Mouse (Mus musculus) ES-E14 (cell line): ENCODE measurements around the gene Lrp11. TPM values are rescaled to one million over a fixed set of nuclear protein-coding genes. Genes with fewer than 3 reads are reported as not detected.

Experiments used
- DNase-seq: peaks from one replicate; pipeline ENCODE4 v3.0.0-alpha.2; 2013; ENCODE audit warnings: low read depth, low spot score
- H3K27ac ChIP-seq: 2 replicates; pipeline ENCODE4 v1.5.1; 2012; ENCODE audit warnings: low read depth, mild to moderate bottlenecking, low read length, moderate library complexity, mixed read lengths; ENCODE audit not compliant: poor library complexity, insufficient read depth, severe bottlenecking
- H3K36me3 ChIP-seq: 2 replicates; pipeline ENCODE4 v1.6.1; 2012; ENCODE audit warnings: mild to moderate bottlenecking, low read length, moderate library complexity, mixed read lengths; ENCODE audit not compliant: control insufficient read depth, poor library complexity, insufficient read depth, severe bottlenecking
- H3K4me1 ChIP-seq, 2 experiments: fragments of 150-350 bp in 1 of 2; sonication (generic) in 1 of 2; 2 replicates each; pipeline ENCODE4 v1.6.1; 2012; ENCODE audit warnings: low read length in 2 of 2, mild to moderate bottlenecking in 1 of 2, mixed read lengths in 1 of 2; ENCODE audit not compliant: control insufficient read depth in 2 of 2, insufficient read depth in 2 of 2, poor library complexity in 1 of 2
- H3K4me3 ChIP-seq, 2 experiments: fragments of 150-350 bp in 1 of 2; sonication (generic) in 1 of 2; 2 replicates each; pipeline ENCODE4 v1.5.1; 2012; ENCODE audit warnings: low read length in 2 of 2, low read depth in 1 of 2, mild to moderate bottlenecking in 1 of 2, mixed read lengths in 1 of 2; ENCODE audit not compliant: insufficient read depth in 1 of 2, poor library complexity in 1 of 2, severe bottlenecking in 1 of 2
- H3K9ac ChIP-seq: 2 replicates; pipeline ENCODE4 v1.6.1; 2012; ENCODE audit warnings: low read depth, mild to moderate bottlenecking, low read length, mixed read lengths; ENCODE audit not compliant: poor library complexity, insufficient read depth, severe bottlenecking
- H3K9me3 ChIP-seq: fragments of 150-350 bp; sonication (generic); 2 replicates; pipeline ENCODE4 v1.6.1; 2012; ENCODE audit warnings: low read depth, mild to moderate bottlenecking, low read length; ENCODE audit not compliant: control insufficient read depth, insufficient read depth
- CHD2 ChIP-seq: IDR thresholded peaks from 2 replicates; pipeline ENCODE4 v1.6.1; 2014; ENCODE audit warnings: mild to moderate bottlenecking, low read depth, low read length, inconsistent platforms
- HCFC1 ChIP-seq: IDR thresholded peaks from 2 replicates; pipeline ENCODE4 v1.6.1; 2012; ENCODE audit warnings: low read length, inconsistent platforms, borderline replicate concordance; ENCODE audit not compliant: insufficient read depth
- MAFK ChIP-seq: IDR thresholded peaks from 2 replicates; pipeline ENCODE4 v1.6.1; 2014; ENCODE audit warnings: mild to moderate bottlenecking, low read depth, low read length, inconsistent platforms; ENCODE audit not compliant: insufficient read depth
- ZC3H11A ChIP-seq: IDR thresholded peaks from 2 replicates; pipeline ENCODE4 v1.6.1; 2012; ENCODE audit warnings: low read depth, mild to moderate bottlenecking, inconsistent platforms, low read length, borderline replicate concordance
- ZNF384 ChIP-seq: IDR thresholded peaks from 2 replicates; pipeline ENCODE4 v1.6.1; 2012; ENCODE audit warnings: low read depth, low read length, inconsistent platforms
- in situ Hi-C, 2 experiments: fragments of 600-800 bp; cut with MboI; formaldehyde crosslinking; loops; one replicate each; pipeline ENCODE4 v1.15.1; 2025; ENCODE audit warnings: low sequenced_read_pairs in 2 of 2, inconsistent platforms in 1 of 2; ENCODE audit not compliant: unreplicated experiment in 2 of 2
- total RNA-seq: library from RNA; depleted of rRNA; stranded (reverse); fragments of 300-350 nt; gene quantifications from 2 replicates; pipeline ENCODE4 v1.2.3, GENCODE M21; 2012

The Lrp11 gene
- total RNA-seq, 1 experiment: 25.6 TPM

GRCm38 (mm10) chr10:7629092-7629491 lies 39.5 kb downstream of the Lrp11 start:
- no peak for DNase-seq
- no peak overlapping the region for H3K27ac ChIP-seq
- peaks cover 0 to 2% of the 10 kb centered on the region in 2 experiments; a peak in 2 of 4 replicates for H3K4me1 ChIP-seq
- H3K9ac ChIP-seq: no peak overlapping the region
- H3K9me3 ChIP-seq: no peaks in the 10 kb centered on the region
- TF ChIP-seq HCFC1: no peak
- no peak for TF ChIP-seq ZC3H11A
- no peak for TF ChIP-seq MAFK
- no peak for TF ChIP-seq ZNF384
- TF ChIP-seq CHD2: no peak
- H3K36me3 ChIP-seq: peaks cover 1% of the 10 kb centered on the region
- no peak overlapping the region for H3K4me3 ChIP-seq
- in situ Hi-C loops: no loop called here

GRCm38 (mm10) chr10:7630286-7630685 lies 40.7 kb downstream of the Lrp11 start:
- Histone ChIP-seq H3K4me3 (no peak overlapping the region), H3K4me1 (peaks cover 0 to 2% of the 10 kb centered on the region in 2 experiments; a peak in 1 of 4 replicates), H3K36me3 (no peaks in the 10 kb centered on the region; the same call in none of the 2 replicates), H3K27ac (no peak overlapping the region), H3K9ac (no peak overlapping the region), H3K9me3 (no peaks in the 10 kb centered on the region)
- DNase-seq: no peak
- TF ChIP-seq ZC3H11A: no peak
- in situ Hi-C loops: no loop called here

GRCm38 (mm10) chr10:7630951-7631720 lies 41.5 kb downstream of the Lrp11 start:
- Histone ChIP-seq H3K9ac (no peak overlapping the region), H3K27ac (no peak overlapping the region), H3K36me3 (no peaks in the 10 kb centered on the region; the same call in none of the 2 replicates), H3K4me3 (no peak overlapping the region), H3K4me1 (peaks cover 0 to 2% of the 10 kb centered on the region in 2 experiments; a peak in 1 of 4 replicates), H3K9me3 (no peaks in the 10 kb centered on the region)
- TF ChIP-seq CHD2 (no peak), HCFC1 (no peak), ZC3H11A (no peak), ZNF384 (no peak), MAFK (no peak)
- DNase-seq: no peak
- in situ Hi-C loops: no loop called here

- peaks cover 23% of the 10 kb centered on the region for H3K36me3 ChIP-seq
- no peak overlapping the region for H3K4me3 ChIP-seq
- 0 out of 4 replicates have a peak, but pooled peaks cover 0 to 2% of the 10 kb centered on the region in 2 experiments for H3K4me1 ChIP-seq
- no peaks in the 10 kb centered on the region for H3K9me3 ChIP-seq
- no peak for DNase-seq
- H3K9ac ChIP-seq: no peak overlapping the region
- TF ChIP-seq MAFK: no peak
- no peak for TF ChIP-seq CHD2
- no peak for TF ChIP-seq HCFC1
- TF ChIP-seq ZNF384: no peak
- no peak for TF ChIP-seq ZC3H11A
- H3K27ac ChIP-seq: no peak overlapping the region
- in situ Hi-C loops: no loop called here
Observed at GRCm38 (mm10) chr10:7640366-7640765, 50.8 kb downstream of the Lrp11 start.

GRCm38 (mm10) chr10:7645911-7646310 lies 56.3 kb downstream of the Lrp11 start:
- Histone ChIP-seq H3K36me3 (peaks cover 12% of the 10 kb centered on the region), H3K9me3 (no peaks in the 10 kb centered on the region), H3K9ac (no peak overlapping the region), H3K4me1 (peaks cover 3 to 4% of the 10 kb centered on the region in 2 experiments; a peak in 1 of 4 replicates), H3K27ac (no peak overlapping the region; the same call in 1 of the 2 replicates), H3K4me3 (no peak overlapping the region)
- no peak for DNase-seq
- in situ Hi-C loops: no loop called here
- TF ChIP-seq MAFK (no peak), CHD2 (no peak), ZC3H11A (no peak), ZNF384 (no peak), HCFC1 (no peak)
